Mouse (Mus musculus) CH12.LX (cell line): Measurements from ENCODE around the gene Ankrd26.

ENCODE experiments used
- CTCF ChIP-seq, 2 experiments: IDR thresholded peaks in 1 of 2; conservative IDR thresholded peaks in 1 of 2; 2 replicates each; pipeline ENCODE4 v1.5.1; 2011 to 2012; ENCODE audit warnings: low read depth in 2 of 2, low read length in 2 of 2, improper control_type of control experiment in 1 of 2, inconsistent platforms in 1 of 2, mild to moderate bottlenecking in 1 of 2, moderate library complexity in 1 of 2
- RAD21 ChIP-seq: IDR thresholded peaks from 2 replicates; pipeline ENCODE4 v1.6.1; 2011; ENCODE audit warnings: low read depth, mild to moderate bottlenecking, low read length, improper control_type of control experiment, moderate library complexity
- ZNF384 ChIP-seq: IDR thresholded peaks from 2 replicates; pipeline ENCODE4 v1.6.1; 2012; ENCODE audit warnings: low read depth, low read length, improper control_type of control experiment, inconsistent platforms

DNA sequence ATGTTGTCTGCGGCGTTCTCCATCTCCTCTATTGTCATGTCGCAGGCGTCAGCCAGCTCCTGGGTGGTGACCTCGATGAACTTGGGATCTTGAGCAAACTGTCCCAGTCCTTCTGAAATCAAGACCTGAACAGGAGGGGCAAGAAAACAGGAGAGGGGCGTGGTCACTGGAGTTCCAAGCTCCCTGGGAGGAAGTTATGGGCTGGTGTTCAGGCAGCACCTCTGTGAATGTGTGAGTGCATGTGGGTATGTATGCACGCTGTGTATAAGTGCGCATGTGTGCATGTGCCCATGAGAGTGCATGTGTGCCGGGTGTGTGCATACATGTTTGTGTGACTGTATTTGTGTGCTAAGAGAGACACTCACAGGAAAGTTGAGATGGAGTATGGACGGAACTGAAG, 32.0 kb upstream of the Ankrd26 start:
- TF ChIP-seq CTCF (conservative IDR thresholded peaks at IDR 0.05 in 1 of 2, IDR thresholded peaks at IDR 0.05 in 1 of 2; ENCODE audit: low read depth in 2 of 2, low read length in 2 of 2) (no peak), RAD21 (no peak), ZNF384 (no peak)
